Mouse (Mus musculus) kidney, postnatal 0 days (tissue): ENCODE measurements at regions not wholly inside any gene's neighbourhood (a gene's known extent, or its start where the extent isn't known, plus 50 kb on each side); places are given as distances from the start of the nearest gene placed in this dataset.

Source experiments
- ATAC-seq: fragments of 200-750 bp; cut with Nextera tagmentation; replicated peaks from 2 replicates; pipeline ENCODE4 v1.8.0; 2017; ENCODE audit warnings: low read depth, moderate number of reproducible peaks, moderate TSS enrichment, moderate library complexity; ENCODE audit not compliant: low FRiP score
- DNase-seq: peaks from one replicate; pipeline ENCODE4 v3.0.0-alpha.2; 2016; ENCODE audit warnings: low spot score
- H3K27ac ChIP-seq: fragments of 300-500 bp; sonication (generic); 2 replicates; pipeline ENCODE4 v1.5.1; 2014; ENCODE audit warnings: mild to moderate bottlenecking
- H3K27me3 ChIP-seq: fragments of 300-500 bp; sonication (generic); 2 replicates; pipeline ENCODE4 v1.6.1; 2014; ENCODE audit warnings: low read length, mixed read lengths; ENCODE audit not compliant: insufficient read depth
- H3K36me3 ChIP-seq: fragments of 300-500 bp; sonication (generic); 2 replicates; pipeline ENCODE4 v1.6.1; 2014; ENCODE audit warnings: low read length, mixed read lengths; ENCODE audit not compliant: insufficient read depth
- H3K4me1 ChIP-seq: fragments of 300-500 bp; sonication (generic); replicated peaks from 2 replicates; pipeline ENCODE4 v1.6.1; 2014; ENCODE audit warnings: antibody characterized with exemption, low read length, mixed read lengths; ENCODE audit not compliant: insufficient read depth
- H3K4me2 ChIP-seq: fragments of 300-500 bp; sonication (generic); 2 replicates; pipeline ENCODE4 v1.6.1; 2014; ENCODE audit warnings: mild to moderate bottlenecking, low read length, moderate library complexity, mixed read lengths
- H3K4me3 ChIP-seq: fragments of 300-500 bp; sonication (generic); replicated peaks from 2 replicates; pipeline ENCODE4 v1.5.1; 2014; ENCODE audit warnings: low read depth, low read length
- H3K9ac ChIP-seq: fragments of 300-500 bp; sonication (generic); 2 replicates; pipeline ENCODE4 v1.6.1; 2014; ENCODE audit warnings: low read depth, low read length
- H3K9me3 ChIP-seq: fragments of 300-500 bp; sonication (generic); replicated peaks from 2 replicates; pipeline ENCODE4 v1.6.1; 2016; ENCODE audit warnings: low read length, inconsistent platforms, mixed read lengths
- CTCF ChIP-seq: IDR thresholded peaks from 2 replicates; pipeline ENCODE4 v1.5.1; 2016; ENCODE audit warnings: antibody characterized with exemption, low read depth, mild to moderate bottlenecking, moderate library complexity
- WGBS: fragments of 180-500 bp; shearing (Covaris S2); extraction: QIAGEN DNeasy Blood & Tissue Kit; methylation state at CpG from one replicate; pipeline ENCODE4 v1.1.7; 2014; 5-methylcytosine and 5-hydroxymethylcytosine counted together

DNA sequence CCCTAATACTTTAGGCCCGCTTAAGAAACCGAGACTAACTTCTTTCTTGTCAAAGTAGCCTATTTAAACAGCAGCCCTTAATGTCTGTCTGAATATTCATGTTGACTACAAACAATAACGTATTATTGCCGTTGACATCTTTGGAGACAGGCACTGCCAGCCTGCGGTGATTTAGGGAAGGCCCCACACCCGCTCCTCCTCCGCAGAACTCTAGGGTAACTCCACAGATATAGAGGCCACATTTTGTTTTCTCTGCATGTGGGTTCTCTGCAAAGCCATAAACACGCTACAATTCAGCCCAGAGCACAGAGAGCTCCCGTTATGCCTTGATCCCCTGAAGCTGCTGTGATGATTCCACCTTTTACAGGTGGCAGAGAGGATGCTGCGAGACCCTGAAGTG, 366.8 kb upstream of the Mki67 start:
- 69% methylated on average over 10 of the region's 10 CpGs for WGBS
- Histone ChIP-seq H3K4me3 (no peak overlapping the region), H3K4me2 (no peak overlapping the region), H3K9me3 (no peaks in the 10 kb centered on the region), H3K4me1 (no peaks in the 10 kb centered on the region), H3K27me3 (no peaks in the 10 kb centered on the region), H3K36me3 (no peaks in the 10 kb centered on the region), H3K9ac (no peak overlapping the region), H3K27ac (no peak overlapping the region)
- no peak for DNase-seq
- ATAC-seq: no peak
- no peak for TF ChIP-seq CTCF

DNA sequence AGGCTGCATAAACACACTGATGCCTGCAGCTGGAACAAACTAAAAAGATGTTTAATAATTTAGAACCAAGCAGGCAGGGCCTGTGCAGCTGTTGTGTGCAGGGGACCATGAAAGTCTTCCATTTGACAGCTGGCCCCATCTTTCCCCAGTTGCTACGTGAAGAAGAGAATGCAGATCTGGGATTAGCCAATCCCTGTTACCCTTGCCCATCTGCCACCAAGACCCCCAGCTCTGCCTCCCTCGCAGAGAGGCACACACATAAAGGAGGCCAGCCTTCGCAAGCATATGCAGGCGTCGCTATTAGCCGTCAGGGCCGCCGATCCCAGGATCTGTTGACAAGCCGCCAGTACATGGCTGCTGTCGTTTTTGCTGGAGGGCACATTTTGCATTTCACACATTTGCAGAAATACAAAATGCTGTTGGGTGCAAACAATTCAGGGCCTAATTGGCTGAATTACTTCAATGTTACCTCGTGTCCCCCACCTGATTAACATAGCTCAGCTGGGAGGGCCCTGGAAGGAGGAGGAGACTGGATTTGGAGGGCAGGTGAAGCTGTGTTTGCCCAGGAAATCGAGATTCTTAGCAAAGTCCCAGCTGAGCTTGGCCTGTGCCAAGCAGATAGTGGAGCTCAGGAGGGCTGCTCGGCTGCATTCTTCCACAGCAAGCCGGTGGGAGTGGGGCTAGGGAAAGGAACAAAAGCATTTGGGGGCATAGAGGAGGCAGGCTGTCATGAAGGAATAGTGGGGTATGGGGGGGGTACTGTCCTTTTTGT, 367.6 kb upstream of the Mki67 start:
- TF ChIP-seq CTCF: no peak
- Histone ChIP-seq H3K9ac (no peak overlapping the region), H3K9me3 (no peaks in the 10 kb centered on the region), H3K27ac (no peak overlapping the region), H3K4me3 (no peak overlapping the region), H3K4me1 (no peaks in the 10 kb centered on the region), H3K4me2 (no peak overlapping the region), H3K36me3 (no peaks in the 10 kb centered on the region), H3K27me3 (no peaks in the 10 kb centered on the region)
- DNase-seq (no peak), ATAC-seq (no peak)
- WGBS: 46% methylated on average over 14 of the region's 14 CpGs

DNA sequence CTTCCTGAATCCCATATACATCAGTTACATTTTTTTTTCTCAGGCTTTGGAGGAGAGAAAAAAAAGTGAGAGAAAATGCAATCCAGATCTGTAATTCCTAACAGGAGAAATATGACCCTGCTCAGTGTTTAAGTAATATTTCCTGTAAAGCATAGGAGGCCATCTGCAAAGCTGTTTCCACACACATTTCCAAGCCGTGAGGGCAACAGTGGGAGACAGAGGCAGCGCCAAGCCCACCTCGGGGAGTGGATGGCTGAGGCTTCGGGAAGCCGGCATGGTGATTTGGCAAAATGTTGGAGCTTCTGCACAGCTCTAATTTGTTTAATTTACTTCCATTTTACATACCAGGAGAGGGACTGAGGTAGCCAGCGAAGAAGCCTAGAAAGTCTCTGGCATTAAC, 372.6 kb upstream of the Mki67 start:
- H3K36me3 ChIP-seq: no peaks in the 10 kb centered on the region
- WGBS: 70% methylated on average over 6 of the region's 6 CpGs
- no peaks in the 10 kb centered on the region for H3K27me3 ChIP-seq
- H3K4me1 ChIP-seq: no peaks in the 10 kb centered on the region
- no peak overlapping the region for H3K4me3 ChIP-seq
- no peaks in the 10 kb centered on the region for H3K9me3 ChIP-seq
- H3K27ac ChIP-seq: no peak overlapping the region
- DNase-seq (no peak), ATAC-seq (no peak)
- no peak overlapping the region for H3K4me2 ChIP-seq
- H3K9ac ChIP-seq: no peak overlapping the region
- no peak for TF ChIP-seq CTCF

DNA sequence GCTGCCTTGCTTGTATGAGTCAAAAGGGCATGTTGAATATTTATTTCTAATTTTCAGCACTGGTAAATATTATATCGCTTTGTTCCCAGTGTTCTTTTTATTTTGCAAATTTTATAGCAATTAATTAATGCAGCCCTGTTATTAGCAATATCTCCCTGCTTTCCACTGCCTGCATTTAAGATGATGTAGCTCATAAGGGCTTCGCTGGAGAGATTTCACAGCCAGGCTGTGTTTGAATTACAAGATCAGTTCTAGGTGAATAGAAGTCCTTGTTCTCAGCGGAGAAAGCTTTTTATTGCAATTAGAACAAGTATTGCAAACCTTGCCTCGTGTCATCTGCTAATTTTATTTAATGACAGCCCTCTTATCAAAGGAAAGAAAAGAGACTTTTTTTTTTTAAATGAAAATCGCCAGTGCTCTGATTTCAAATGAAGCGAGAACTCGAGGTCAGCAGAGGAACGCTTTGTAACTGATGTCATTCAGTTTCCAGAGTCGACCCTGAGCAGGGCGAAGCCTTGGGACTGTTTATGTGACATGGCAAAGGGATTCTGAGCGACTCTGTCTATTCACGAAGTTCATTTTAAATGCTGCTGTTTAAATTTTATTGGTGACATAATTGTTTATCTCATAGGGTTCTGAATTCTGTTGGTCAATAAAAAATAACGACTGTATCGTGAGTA, 378.7 kb upstream of the Mki67 start:
- H3K9ac ChIP-seq: no peak overlapping the region
- H3K36me3 ChIP-seq: no peaks in the 10 kb centered on the region
- H3K27me3 ChIP-seq: no peaks in the 10 kb centered on the region
- TF ChIP-seq CTCF: no peak
- DNase-seq: no peak
- no peaks in the 10 kb centered on the region for H3K9me3 ChIP-seq
- no peak for ATAC-seq
- H3K4me2 ChIP-seq: no peak overlapping the region
- H3K27ac ChIP-seq: no peak overlapping the region
- no peaks in the 10 kb centered on the region for H3K4me1 ChIP-seq
- no peak overlapping the region for H3K4me3 ChIP-seq
- WGBS: 65% methylated on average over 14 of the region's 14 CpGs

DNA sequence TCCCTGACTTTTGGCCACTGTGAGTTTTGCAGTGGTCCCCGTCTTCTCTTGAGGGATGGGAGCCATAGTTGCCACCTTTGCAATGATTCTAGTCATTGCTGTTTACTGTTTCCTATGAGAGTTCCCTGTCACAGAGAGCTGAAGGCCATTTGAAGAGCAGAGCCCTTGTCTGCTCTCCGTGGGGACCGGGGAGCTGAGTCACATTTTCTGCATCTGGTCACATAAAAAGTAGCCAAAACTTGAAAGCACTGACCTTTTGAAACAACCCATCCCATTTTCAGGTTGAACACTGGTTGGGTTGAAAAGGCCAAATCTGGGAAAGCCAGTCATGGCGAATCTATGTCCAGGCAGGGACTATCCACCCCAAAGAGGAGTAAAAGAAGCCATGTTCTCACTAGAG, 387.9 kb upstream of the Mki67 start:
- no peak for ATAC-seq
- no peak overlapping the region for H3K4me2 ChIP-seq
- H3K27me3 ChIP-seq: no peaks in the 10 kb centered on the region
- 88% methylated on average over 4 of the region's 4 CpGs for WGBS
- H3K36me3 ChIP-seq: no peaks in the 10 kb centered on the region
- no peaks in the 10 kb centered on the region for H3K4me1 ChIP-seq
- no peak overlapping the region for H3K9ac ChIP-seq
- TF ChIP-seq CTCF: no peak
- no peak overlapping the region for H3K4me3 ChIP-seq
- no peaks in the 10 kb centered on the region for H3K9me3 ChIP-seq
- H3K27ac ChIP-seq: no peak overlapping the region
- no peak for DNase-seq

DNA sequence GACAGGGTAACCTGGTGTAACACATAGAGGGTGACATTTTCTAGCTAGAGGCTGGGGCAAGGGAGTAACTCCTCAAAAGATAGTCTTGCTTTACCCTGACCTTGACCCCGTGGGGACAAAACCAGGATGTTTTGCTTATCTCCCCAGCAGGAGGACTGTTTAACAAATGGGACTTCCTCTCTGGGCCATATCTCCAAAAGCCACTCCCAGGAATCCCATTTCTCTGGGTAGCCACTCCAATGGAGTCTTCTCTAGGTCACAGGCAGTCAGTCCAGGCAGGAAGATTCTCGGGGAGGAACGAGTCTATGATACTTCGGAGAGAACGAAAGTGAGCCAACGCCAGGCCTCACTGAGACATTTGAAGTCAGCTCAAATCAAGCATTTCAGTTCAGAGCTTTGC, 396.0 kb upstream of the Mki67 start:
- no peaks in the 10 kb centered on the region for H3K9me3 ChIP-seq
- ATAC-seq: no peak
- H3K27ac ChIP-seq: no peak overlapping the region
- no peak overlapping the region for H3K4me3 ChIP-seq
- no peak for TF ChIP-seq CTCF
- H3K27me3 ChIP-seq: no peaks in the 10 kb centered on the region
- H3K9ac ChIP-seq: no peak overlapping the region
- 68% methylated on average over 6 of the region's 6 CpGs for WGBS
- no peaks in the 10 kb centered on the region for H3K4me1 ChIP-seq
- no peak overlapping the region for H3K4me2 ChIP-seq
- DNase-seq: no peak
- no peaks in the 10 kb centered on the region for H3K36me3 ChIP-seq
